Mouse (Mus musculus) granulocyte monocyte progenitor cell, adult 5-6 weeks (primary cell): ENCODE measurements around the gene Thap4. TPM values are rescaled to one million over a fixed set of nuclear protein-coding genes. Genes with fewer than 3 reads are reported as not detected.
"Not testable (repeated sequence)": the region's sequence is repeated elsewhere in the genome, so short reads cannot be mapped to it uniquely, and the experiment has no call there.

Source experiments
- ATAC-seq: replicated peaks from 2 replicates; pipeline ENCODE4 v1.8.0; 2016; ENCODE audit warnings: mild to moderate bottlenecking, moderate TSS enrichment, inconsistent platforms; ENCODE audit not compliant: poor library complexity, severe bottlenecking
- total RNA-seq, 2 experiments: library from RNA; stranded (forward) in 1 of 2; stranded (reverse) in 1 of 2; fragments of 200-712, 200-1000 nt in 1 of 2; fragments of >200 nt in 1 of 2; fragmentation: Nextera tagmentation in 1 of 2; gene quantifications; 2 replicates each; pipeline ENCODE4 v1.2.3; 2014 to 2017

The Thap4 gene
- 30.8 and 57.7 TPM in 2 replicates for total RNA-seq (2014; fragmentation: Nextera tagmentation)
- total RNA-seq (2017): 16.7 and 25.0 TPM in 2 replicates

DNA sequence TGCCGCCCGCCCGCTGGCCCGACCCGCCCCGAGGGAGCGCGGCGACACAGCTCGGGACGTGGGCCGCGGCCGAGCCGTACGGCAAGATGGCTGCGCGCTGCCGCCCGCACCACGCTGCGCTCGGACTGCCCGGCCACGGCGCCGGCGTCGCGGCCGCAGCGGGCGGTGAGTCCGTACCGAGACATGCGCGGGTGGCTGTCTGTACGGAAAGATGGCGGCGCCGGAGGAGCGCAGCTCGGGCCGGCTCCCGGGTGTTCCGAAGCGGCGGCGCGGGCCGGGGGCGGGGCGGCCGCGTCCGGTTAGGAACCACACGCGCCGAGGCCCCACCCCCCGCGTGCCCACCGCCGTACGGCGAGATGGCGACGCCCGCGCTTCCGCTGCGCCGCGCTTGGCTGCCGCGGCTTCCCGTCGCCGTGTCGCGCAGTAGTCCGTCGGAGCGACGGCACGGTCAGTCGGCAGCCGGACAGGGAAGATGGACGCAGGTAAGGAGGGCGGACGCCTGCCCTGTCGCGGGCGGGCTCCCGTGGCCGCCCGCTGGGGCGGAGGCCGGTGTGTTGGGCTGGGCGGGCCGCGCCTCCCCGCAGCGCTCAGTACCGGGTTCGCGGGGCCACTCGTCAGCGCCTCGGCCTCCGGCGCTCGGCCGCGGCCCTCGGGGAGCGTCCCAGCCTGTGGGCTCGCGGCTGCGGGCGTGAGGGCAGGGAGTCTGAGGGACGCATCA, at the start of gene Thap4:
Gene Thap4, minus strand, starts transcription at position 292 of the 718 bp plus-strand sequence.
- peak; percentile 79 for ATAC-seq

DNA sequence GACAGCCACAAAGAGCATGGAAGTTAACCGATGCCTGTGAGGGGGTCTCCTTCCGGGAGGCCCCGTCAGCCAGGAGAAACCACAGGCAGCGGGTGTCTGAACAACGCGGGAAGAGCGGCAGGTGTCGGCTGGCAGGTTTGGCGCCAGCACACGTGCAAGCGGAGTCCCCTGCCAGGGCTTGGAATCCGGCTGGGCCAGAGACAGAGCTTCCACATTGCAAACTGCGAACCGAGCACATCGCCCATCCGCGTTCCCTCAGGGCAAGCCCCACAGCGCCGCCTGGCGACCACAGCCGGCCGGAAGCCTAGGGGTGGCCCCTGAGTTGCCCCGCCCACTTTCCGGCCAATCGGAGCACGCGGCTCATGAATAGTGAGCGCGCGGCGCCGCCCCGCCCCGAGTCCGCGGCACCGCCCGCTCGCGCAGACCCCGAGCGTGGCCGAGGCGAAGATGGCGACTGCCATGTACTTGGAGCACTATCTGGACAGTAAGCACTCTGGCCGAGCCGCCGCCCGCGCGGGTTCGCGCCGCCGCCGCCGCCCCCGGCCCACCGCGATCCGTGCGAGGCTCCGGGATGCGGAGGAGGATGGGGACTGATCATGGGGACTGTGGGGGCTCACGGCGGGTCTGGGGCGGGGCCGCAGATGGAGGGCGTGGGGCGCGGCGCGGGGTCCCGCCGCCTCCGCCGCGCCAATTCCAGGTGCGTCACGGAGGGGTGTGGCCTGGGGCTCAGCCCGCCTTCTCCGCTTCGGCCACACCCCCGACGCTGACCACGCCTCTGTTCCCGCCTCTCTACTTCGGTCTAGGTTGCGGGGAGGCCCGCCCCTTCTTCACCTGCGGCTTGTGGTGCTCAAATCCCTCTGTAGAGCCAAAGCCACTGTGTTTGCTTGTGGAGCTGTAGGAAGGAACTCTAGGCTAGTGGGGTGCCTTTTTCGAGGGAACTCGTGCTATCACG, 49.2 kb upstream of the Thap4 start, which contains the start of gene Ing5:
Gene Ing5, plus strand, starts transcription at position 410 of the 952 bp plus-strand sequence.
- peak; percentile 70 for ATAC-seq

DNA sequence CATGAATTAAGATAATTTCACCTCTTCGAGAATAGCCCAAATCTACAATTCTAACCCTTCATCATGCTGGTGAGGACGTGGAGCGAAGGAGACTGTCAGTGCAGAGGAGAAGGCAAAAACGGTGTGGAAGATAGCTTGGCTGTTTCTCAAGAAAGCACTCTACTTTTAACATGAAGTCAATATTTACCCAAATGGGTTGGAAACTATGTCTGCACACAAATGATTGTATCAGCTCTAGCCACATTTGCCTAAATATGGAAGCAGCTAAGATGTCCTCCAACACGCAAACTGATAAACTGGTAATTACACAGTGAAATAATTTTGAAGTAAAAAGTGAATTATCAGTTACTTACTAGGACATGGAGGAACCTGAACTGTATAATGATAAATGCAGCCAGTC, 48.1 kb upstream of the Thap4 start:
- ATAC-seq: no peak

DNA sequence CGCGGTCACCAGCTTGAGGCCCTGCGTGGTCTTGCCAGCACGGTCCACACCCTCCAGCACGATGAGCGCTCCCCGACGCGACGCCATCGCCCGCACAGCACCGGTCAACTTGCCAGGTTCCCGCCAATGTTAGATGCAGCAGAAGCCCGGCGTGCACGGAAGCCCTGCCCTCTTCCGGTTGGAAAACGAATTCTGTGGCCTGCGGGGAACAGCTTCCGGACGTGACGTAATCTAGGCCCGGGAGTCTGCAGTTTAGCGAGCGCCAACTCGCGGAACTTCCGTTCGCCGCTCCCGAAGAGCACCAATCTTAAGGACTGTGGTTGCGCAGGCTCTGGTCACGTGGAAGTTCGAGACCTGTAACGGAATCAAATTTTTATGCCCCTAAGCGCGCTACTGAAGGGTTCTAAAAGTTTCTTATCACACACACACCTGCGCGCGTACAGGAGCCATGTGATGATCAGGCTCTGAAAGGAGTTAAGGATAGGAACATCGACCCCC, 47.1 kb upstream of the Thap4 start, which contains the start of gene Dtymk:
Gene Dtymk, minus strand, starts transcription at position 194 of the 498 bp plus-strand sequence.
- peak; percentile 67 for ATAC-seq

DNA sequence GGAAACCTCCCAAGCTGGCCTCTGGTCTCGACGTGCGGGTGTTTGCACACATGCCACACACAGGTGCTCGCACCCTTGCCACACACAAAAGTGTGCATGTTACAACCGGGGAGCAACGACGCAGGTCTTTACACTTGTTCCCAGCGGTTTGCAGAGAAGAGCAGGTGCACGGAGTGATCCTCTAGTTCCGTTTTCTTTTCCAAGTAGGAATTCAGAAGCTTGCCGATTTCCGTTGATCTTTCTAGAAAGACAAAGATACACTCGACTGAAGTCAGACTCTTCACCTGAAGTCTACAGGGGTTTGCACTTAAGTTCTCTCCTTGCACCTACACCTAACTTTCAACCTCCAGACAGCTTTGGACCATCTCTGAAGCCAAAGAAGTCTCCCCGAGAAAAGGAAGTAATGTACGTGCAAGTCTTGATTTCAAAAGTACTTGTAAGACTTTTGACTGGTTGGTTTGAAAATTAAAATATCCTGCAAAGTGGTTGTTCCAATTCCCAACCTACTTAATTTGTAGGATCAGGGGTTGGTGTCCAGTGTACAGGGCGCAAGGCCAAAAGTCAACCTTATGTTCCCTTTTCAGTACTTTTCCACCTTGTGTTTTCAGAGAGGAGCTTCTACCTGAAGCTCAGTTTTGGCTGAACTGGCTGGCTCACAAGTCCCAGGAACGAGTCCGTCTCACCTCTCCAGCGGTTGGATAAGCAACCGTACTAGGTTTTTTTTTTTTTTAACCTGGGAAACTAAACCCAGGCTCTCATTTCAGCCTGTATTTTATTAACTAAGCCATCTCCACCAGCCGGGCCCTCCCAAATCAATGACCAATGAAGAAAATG, 46.2 kb upstream of the Thap4 start:
- ATAC-seq: no peak

DNA sequence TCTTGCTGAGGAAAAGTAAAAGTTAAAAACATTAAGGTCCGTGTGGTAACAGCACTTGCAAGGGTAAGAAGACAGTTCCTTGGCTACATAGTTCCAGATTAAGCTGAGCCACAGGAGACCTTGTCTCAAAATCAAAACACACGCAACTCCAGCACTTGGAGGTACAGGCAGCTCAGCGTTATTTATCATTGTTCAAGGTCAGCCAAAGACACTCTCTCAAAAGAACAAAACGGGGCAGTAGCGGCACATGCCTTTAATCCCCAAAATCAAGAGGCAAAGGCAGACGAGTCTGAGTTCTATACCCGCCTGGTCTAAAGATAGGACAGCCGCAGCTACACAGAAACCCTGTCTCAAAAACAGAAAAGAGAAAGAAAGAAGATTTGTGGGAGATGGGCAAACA, 41.2 kb upstream of the Thap4 start:
- ATAC-seq: no peak

DNA sequence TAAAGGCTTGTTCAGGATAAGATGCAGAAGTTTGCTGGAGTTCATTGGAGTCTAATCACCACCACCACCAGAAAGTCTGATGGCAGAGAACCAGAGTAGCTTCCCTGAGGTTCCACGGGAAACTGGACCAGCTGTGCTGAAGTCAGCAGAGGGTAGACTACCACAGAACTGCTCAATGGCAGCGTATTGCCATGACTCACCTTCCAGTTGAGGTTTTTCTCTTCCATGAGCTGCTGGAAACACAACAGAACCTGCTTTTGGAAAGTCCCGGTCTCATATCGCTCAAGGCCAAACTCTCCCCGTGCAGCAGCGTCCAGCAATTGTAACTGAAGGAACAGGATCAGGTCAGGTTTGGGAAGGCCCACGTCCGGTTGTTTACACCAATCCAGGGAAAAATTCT, 39.9 kb upstream of the Thap4 start:
- no peak for ATAC-seq

DNA sequence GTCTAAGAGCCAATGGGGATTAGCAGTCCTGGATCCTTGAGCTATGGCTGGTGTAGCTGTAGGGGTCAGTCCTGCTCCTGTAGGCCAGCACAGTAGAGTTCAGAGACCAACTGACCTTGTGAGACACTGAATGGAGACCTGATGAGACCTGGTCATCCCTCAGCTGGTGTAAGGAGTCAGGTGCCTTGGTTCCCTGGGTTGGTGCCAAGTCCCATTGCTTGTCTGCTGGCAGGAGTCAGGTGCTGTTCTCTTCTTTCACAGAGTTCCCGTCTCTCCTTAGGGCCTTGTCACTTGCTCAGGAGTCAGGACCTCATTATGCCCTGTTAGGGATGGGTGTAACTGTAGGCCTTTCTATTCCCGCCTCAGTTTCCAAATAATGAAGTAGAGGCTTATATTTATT, 32.2 kb upstream of the Thap4 start:
- no peak for ATAC-seq

DNA sequence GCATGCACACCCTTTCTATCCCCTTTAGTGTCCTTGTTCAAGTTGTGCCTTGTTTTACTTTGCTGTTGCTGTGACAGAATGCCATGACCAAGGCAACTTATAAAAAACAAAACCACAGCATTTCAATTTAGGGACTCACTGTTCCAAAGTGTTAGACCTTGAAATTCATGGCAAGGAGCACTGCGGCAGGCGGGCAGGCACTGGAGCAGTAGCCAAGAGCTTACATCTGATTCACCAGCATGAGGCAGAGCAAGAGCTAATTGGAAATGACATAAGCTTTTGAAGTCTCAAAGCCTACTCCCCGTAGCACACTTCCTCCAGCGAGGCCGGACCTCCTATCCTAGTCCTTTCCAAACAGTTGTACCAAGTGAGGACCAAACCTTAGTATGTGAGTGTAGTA, 22.0 kb upstream of the Thap4 start:
- ATAC-seq: no peak

DNA sequence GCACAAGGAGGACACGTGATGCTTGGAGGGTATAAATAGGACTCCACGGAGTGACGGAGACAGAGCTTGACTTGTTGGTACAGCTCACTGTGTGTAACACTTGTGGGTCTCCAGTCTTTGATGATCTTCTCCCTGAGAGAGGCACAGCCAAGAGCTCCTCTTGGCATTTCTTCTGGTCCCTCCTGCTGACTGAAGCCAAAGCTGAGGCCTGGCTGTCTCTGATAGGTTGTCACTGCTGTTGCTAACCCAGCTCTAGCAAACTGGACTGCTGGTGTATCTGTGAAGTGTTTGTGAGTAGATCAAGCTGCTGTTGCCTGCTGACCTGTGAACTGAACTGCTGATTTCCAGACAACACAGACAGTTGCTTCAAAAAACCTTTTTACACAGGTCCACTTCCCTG, 15.2 kb upstream of the Thap4 start:
- ATAC-seq: no peak

DNA sequence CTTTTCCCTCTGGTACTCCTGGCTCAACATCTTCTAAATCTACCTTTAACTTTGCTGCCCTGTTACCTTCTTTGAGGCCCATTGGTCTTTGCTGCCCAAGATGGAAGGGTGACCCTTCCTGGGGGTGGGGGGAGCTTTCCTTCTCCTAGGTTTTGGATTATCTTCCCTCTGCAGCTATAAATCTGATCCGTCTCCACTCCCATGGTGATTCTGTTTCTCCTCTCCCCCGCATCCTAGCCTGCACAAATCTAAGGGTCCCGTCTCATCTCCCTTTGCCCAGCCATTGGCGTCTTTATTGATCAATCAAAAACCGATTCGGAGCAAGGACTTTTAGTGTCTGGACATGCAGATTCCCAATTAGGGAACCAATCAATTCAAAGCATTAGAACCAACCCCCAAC, 12.9 kb upstream of the Thap4 start:
- ATAC-seq: no peak

DNA sequence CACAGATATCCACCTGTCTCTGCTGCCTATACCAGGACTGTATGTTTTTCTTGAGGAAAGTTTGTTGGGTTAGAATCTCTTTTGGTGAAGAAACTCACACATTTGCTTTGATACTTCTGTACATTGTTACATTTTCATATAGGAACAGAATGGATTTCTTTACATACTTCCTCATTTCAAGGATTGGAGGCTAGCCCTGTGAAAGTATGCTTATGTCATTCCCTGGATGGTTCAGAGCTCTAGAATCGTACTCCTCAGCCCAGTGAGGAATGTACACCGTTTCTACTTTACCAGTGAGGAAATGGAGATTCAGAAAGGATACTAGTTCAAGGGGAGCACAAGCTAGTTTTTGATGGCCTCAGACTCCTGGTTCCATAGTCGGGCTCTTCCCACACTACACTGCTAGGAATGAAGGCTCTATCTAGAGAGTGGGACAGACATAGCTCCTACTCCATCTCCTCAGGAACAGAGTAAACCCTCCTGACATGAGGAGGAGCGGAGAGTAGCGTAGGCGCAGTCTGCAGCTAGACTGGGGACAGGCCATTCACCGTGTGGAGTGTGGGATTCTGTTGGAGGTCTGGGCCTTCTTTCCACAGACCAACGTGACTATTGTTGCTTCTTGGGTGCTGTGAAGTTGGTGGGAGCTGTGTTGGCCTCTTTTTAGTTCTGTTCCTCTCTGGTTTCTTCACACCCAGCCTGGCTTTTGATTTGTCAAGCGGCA, 10.4 kb upstream of the Thap4 start:
- peak; percentile 94 for ATAC-seq

DNA sequence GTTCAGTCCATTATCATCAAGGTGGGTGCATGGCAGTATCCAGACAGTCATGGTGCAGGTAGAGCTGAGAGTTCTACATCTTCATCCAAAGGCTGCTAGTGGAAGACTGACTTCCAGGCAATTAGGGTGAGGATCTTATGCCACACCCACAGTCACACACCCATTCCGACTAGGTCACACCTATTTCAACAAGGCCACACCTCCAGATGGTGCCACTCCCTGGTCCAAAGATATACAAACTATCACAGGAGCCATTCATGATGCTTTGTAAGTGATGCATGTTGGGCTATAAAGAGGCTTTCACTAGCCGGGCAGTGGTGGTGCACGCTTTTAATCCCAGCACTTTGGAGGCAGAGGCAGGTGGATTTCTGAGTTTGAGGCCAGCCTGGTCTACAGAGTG, 8.9 kb upstream of the Thap4 start:
- ATAC-seq: not testable (repeated sequence)

DNA sequence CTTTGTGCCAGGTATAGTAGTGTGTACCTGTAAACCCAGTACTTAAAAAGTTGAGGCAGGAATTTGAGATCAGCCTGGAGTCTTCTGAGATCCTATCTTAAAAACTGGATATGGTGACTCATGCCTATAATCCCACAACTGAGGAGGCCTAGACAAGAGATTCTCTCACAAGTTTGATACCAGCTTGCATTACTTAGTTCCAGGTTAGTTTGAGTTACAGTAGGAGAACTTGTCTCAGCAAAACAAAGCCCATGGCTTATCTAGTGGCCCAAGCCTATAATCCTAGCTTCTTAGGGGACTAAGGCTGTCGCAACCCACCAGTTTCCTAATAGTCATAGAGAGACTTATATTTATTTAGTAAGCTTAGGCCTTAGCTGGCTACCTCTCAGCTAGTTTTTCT, 5.4 kb upstream of the Thap4 start:
- no peak for ATAC-seq

DNA sequence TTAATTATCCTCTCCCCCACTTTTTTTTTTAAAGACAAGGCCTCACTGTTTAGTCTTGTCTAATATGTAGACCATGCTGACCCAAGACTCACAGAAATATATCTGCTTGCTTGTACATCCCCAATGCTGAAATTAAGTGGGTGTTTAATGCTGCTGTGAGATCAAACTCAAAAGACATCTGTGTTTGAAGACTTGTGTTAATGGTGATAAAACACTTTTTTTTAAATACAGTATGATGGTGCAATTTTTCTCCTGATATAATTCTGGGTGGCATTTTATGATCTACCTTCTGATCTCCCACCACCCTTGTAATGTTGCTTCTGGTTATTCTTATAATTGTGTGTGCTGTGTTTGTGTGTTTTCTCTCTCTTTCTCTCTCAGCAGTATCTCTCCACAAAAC, 1.5 kb upstream of the Thap4 start:
- ATAC-seq: no peak

DNA sequence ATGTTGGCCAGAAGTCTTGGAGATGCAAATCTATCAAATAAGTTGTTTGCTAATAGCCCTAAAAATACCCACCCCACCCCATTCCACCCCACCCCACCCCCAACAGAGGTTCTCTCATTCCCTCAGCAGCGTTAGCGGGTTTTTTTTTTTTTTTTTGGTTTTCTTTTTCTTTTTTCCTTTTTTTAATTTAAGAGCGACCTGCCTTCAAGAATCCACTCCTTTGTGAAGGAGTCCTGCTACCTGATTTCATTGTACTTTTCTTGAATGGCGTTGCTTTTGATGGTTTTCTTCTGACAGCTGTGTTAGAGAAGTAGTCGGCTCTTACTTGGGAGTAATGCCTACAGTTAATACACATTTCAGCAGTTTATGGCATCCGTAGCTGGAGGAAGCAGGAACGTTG, 954 bp upstream of the Thap4 start:
- ATAC-seq: no peak

DNA sequence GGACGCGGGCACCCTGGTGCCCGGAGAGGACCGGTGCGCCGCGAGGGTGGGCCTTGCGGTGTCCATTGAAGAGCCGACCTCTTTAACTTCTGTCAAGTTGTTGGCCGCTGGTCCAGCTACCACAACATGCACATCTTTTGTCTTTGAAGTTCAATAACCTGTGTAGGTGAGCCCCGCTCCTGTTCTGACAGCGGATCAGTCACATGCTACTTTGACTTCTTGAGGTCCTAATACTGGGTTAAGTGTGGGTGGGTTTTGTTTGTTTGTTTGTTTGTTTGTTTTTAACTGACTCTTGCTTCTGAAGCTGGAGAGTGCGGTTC, 587 bp upstream of the Thap4 start:
- no peak for ATAC-seq

DNA sequence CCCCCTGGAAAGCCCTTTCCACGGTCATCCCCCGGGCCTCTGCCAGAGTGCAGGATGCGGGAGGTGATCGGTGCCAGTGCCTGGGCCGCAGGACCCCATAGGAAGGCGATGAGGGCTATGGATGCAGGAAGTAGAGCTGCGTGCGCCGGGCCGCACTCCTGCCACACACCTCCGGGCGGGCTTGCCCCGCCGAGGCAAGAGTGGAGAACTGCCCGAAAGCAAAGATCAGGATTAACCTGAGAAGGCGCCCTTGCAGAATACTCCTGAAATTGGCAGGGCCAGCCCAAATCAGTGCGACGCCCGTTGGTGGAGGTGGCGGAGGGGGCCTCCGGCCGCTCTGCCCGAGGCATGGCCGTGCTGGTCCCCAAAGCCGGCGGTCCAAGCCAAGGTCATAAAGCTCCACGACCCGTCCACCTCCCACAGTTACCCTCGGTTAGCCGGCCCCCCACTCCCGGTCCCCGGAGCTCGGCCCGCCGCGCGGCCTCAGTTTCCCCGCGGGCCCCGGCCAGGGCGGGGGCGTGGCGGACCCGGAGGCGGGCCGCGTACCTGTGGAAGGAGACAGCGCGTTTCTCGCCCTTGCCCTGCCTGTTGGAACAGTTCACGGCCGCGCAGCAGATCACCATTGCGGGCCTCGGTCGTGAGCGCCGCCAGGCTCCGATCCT, 622 bp downstream of the Thap4 start:
- ATAC-seq: peak; percentile 49

DNA sequence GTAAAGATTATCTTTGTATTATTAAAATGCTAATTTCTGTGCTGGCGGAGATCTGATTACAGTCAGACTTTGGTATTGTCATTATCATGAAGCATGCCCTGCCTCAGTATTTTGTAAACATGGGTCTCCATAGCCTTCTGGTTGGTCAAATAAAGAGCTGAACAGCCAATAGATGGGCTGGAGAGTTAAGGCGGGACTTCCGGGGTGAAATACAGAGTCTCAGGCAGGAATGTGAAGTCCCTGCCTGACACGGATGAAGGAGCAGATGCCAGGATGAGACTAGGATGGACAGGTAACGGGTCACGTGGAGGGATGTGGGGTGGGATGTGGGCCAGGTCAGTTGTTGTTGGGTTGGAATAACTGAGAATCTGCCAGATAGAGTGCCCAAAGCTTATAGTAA, 3.4 kb downstream of the Thap4 start, which contains the start of gene Atg4b:
Gene Atg4b, plus strand, starts transcription at position 211 of the 400 bp plus-strand sequence.
- no peak for ATAC-seq
